Mouse (Mus musculus) E14TG2a.4 (cell line): ENCODE measurements around the gene H2-M2.
"Not testable (repeated sequence)": the region's sequence is repeated elsewhere in the genome, so short reads cannot be mapped to it uniquely, and the experiment has no call there.

ENCODE experiments used
- H3K27me3 ChIP-seq: 2 replicates; pipeline ENCODE4 v1.6.1; 2014; ENCODE audit warnings: low read length, control low read depth; ENCODE audit not compliant: insufficient read depth
- H3K36me3 ChIP-seq: 2 replicates; pipeline ENCODE4 v1.6.1; 2014; ENCODE audit warnings: low read length, control low read depth; ENCODE audit not compliant: insufficient read depth
- H3K4me1 ChIP-seq: replicated peaks from 2 replicates; pipeline ENCODE4 v1.6.1; 2014; ENCODE audit warnings: low read depth, low read length, control low read depth
- H3K4me3 ChIP-seq: replicated peaks from 2 replicates; pipeline ENCODE4 v1.5.1; 2014; ENCODE audit warnings: mild to moderate bottlenecking, low read length
- H3K9me3 ChIP-seq: 2 replicates; pipeline ENCODE4 v1.6.1; 2014; ENCODE audit warnings: low read length, control low read depth
- CTCF ChIP-seq: conservative IDR thresholded peaks from 2 replicates; pipeline ENCODE4 v1.5.1; 2014; ENCODE audit warnings: low read length
- NANOG ChIP-seq: IDR thresholded peaks from 2 replicates; pipeline ENCODE4 v1.6.1; 2014; ENCODE audit warnings: borderline replicate concordance, low read length, mixed read lengths
- POU5F1 ChIP-seq: IDR thresholded peaks from 2 replicates; pipeline ENCODE4 v1.6.1; 2014; ENCODE audit warnings: low read length, borderline replicate concordance

The H2-M2 gene

GRCm38 (mm10) chr17:37483452-37483851 lies at the start of gene H2-M2:
Gene H2-M2 (minus strand): TSS chr17:37483552.
- no peak within 1 kb of the TSS for H3K4me3 ChIP-seq
- no peaks in the 10 kb centered on the region for H3K36me3 ChIP-seq
- H3K9me3 ChIP-seq, result no peaks in the 10 kb centered on the region
- no peaks in the 10 kb centered on the region for H3K27me3 ChIP-seq
- H3K4me1 ChIP-seq, result no peaks in the 10 kb centered on the region
- TF ChIP-seq CTCF (no peak), NANOG (no peak), POU5F1 (no peak)

DNA sequence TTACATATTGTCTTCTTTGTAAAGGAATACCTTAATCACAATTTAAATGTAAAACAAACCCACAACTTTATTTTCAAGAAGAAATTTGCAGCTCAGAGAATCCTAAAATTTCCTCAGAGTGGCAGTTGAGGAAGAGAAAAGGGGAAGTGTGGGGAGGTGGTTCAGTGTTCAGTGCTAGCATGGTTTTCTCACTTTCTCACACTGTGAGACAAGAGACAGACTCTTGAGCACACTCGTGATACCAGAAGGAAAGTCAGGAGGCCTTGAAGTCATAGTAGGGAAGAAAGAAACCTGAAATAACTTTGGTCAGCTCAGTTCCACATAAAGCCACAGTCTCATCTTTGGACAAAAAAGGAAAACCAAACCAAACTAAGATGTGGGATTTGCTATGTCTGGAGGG lies 42.1 kb upstream of the H2-M2 start:
- H3K4me1 ChIP-seq, H3K27me3 ChIP-seq, H3K4me3 ChIP-seq, H3K9me3 ChIP-seq, H3K36me3 ChIP-seq: not testable (repeated sequence)

DNA sequence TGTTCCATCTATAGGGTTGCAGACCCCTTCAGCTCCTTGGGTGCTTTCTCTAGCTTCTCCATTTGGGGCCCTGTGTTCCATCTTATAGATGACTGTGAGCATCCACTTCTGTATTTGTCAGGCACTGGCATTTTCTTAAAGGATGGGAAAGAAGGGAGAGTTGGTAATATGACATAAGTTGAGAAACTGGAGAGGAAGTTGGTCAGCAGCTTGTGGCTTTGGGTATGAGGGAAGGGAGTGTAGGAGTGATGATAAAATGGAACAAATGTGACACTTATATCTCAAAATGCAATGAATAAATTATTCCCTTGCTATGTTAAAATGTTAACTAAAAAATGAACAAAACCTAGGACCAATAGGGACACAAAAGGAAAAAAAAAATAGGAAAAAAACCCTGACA lies 41.3 kb upstream of the H2-M2 start:
- H3K27me3 ChIP-seq, result not testable (repeated sequence)

GRCm38 (mm10) chr17:37507730-37508129 lies 24.4 kb upstream of the H2-M2 start, which contains the start of gene Olfr111:
Gene Olfr111 (plus strand): TSS chr17:37508030.
- H3K36me3 ChIP-seq, result no peaks in the 10 kb centered on the region
- H3K9me3 ChIP-seq, result 0 out of 2 replicates have a peak, but pooled peaks cover 6% of the 10 kb centered on the region
- TF ChIP-seq CTCF (no peak), NANOG (no peak), POU5F1 (no peak)
- H3K27me3 ChIP-seq, result no peaks in the 10 kb centered on the region
- no peak within 1 kb of the TSS for H3K4me3 ChIP-seq
- no peaks in the 10 kb centered on the region for H3K4me1 ChIP-seq

More for the DNA sequence above, 41.3 kb upstream of the H2-M2 start:
- H3K4me3 ChIP-seq, H3K9me3 ChIP-seq, H3K36me3 ChIP-seq, H3K4me1 ChIP-seq: not testable (repeated sequence)

GRCm38 (mm10) chr17:37491930-37492518 lies 8.7 kb upstream of the H2-M2 start, which contains the start of gene Olfr110:
Gene Olfr110 (plus strand): TSS chr17:37492468.
- no peak within 1 kb of the TSS for H3K4me3 ChIP-seq
- no peaks in the 10 kb centered on the region for H3K27me3 ChIP-seq
- H3K4me1 ChIP-seq, result no peaks in the 10 kb centered on the region
- H3K36me3 ChIP-seq, result no peaks in the 10 kb centered on the region
- TF ChIP-seq CTCF (no peak), NANOG (no peak), POU5F1 (no peak)
- no peaks in the 10 kb centered on the region for H3K9me3 ChIP-seq

DNA sequence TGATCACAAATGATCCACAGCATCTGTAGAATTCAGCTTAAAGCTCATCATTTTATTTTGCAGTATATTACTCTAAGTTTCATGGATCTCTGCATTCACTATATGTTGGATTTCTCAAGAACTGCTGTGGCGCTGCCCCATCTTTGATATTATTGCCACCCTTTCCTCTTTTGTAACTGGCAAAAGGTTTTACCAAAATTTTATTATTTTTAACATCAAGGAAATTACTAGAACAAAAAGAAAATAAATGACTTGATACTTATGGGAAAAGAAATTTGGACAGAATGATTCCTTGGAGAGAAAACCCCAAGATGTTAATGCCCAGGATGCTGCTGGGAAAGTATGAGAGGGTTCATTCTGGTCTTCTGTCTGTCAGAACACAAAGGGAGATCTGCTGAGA lies 24.7 kb downstream of the H2-M2 start, which contains the start of gene Olfr109:
Olfr109 (plus strand) TSS at position 301 of the 400 bp plus-strand sequence.
- no peaks in the 10 kb centered on the region for H3K27me3 ChIP-seq
- no peak for TF ChIP-seq NANOG
- no peak for TF ChIP-seq CTCF
- no peak for TF ChIP-seq POU5F1
- no peak within 1 kb of the TSS for H3K4me3 ChIP-seq
- no peaks in the 10 kb centered on the region for H3K9me3 ChIP-seq
- H3K36me3 ChIP-seq, result no peaks in the 10 kb centered on the region
- H3K4me1 ChIP-seq, result no peaks in the 10 kb centered on the region

- Histone ChIP-seq H3K9me3 (no peaks in the 10 kb centered on the region), H3K36me3 (no peaks in the 10 kb centered on the region), H3K4me3 (no peak within 1 kb of the TSS), H3K4me1 (no peaks in the 10 kb centered on the region), H3K27me3 (no peaks in the 10 kb centered on the region)
- no peak for TF ChIP-seq POU5F1
- TF ChIP-seq CTCF, result no peak
- TF ChIP-seq NANOG, result no peak
Measured at GRCm38 (mm10) chr17:37445180-37445579, 38.2 kb downstream of the H2-M2 start, which contains the start of gene Olfr108. Gene Olfr108 (plus strand): TSS chr17:37445480.
